Mouse (Mus musculus) liver (tissue): ENCODE measurements around the gene Hoxc10.

Experiments used
- DNase-seq: peaks from one replicate; pipeline ENCODE4 v3.0.0-alpha.2; 2020; ENCODE audit warnings: mixed read lengths

Hoxc10 gene

GRCm38 (mm10) chr15:102969296-102969695 lies 2.7 kb downstream of the Hoxc10 start:
- DNase-seq, result no peak

GRCm38 (mm10) chr15:102970740-102971139 lies 4.1 kb downstream of the Hoxc10 start:
- DNase-seq, result no peak

GRCm38 (mm10) chr15:102972254-102972653 lies 5.7 kb downstream of the Hoxc10 start:
- no peak for DNase-seq

- no peak for DNase-seq
These were observed 6.2 kb downstream of the Hoxc10 start for GRCm38 (mm10) chr15:102972753-102973152.

- DNase-seq, result no peak
These were observed 8.4 kb downstream of the Hoxc10 start for GRCm38 (mm10) chr15:102975034-102975433.

GRCm38 (mm10) chr15:102975688-102976111 lies 9.1 kb downstream of the Hoxc10 start:
- DNase-seq, result no peak

GRCm38 (mm10) chr15:102976171-102976570 lies 9.6 kb downstream of the Hoxc10 start, which contains the start of gene Hoxc9:
TSS of gene Hoxc9 (plus strand) at chr15:102976439.
- DNase-seq, result no peak

- no peak for DNase-seq
These were observed 10.2 kb downstream of the Hoxc10 start for GRCm38 (mm10) chr15:102976631-102977422.

- no peak for DNase-seq
These were observed 10.9 kb downstream of the Hoxc10 start for GRCm38 (mm10) chr15:102977423-102977974.

GRCm38 (mm10) chr15:102978615-102979515 lies 12.3 kb downstream of the Hoxc10 start:
- no peak for DNase-seq

GRCm38 (mm10) chr15:102979936-102980335 lies 13.3 kb downstream of the Hoxc10 start:
- DNase-seq, result no peak

- no peak for DNase-seq
These were observed 13.8 kb downstream of the Hoxc10 start for GRCm38 (mm10) chr15:102980352-102980751.

- DNase-seq, result no peak
These were observed 14.3 kb downstream of the Hoxc10 start for GRCm38 (mm10) chr15:102980912-102981311.

GRCm38 (mm10) chr15:102981379-102982288 lies 15.0 kb downstream of the Hoxc10 start:
- no peak for DNase-seq

- DNase-seq, result no peak
These were observed 17.1 kb downstream of the Hoxc10 start for GRCm38 (mm10) chr15:102983716-102984115.

GRCm38 (mm10) chr15:102984521-102984920 lies 17.9 kb downstream of the Hoxc10 start:
- DNase-seq, result no peak

GRCm38 (mm10) chr15:102984925-102985324 lies 18.3 kb downstream of the Hoxc10 start:
- DNase-seq, result no peak

GRCm38 (mm10) chr15:102987124-102987833 lies 20.7 kb downstream of the Hoxc10 start:
- peak; percentile 84 for DNase-seq

- no peak for DNase-seq
These were observed 21.5 kb downstream of the Hoxc10 start for GRCm38 (mm10) chr15:102988078-102988477.

- DNase-seq, result no peak
These were observed 24.1 kb downstream of the Hoxc10 start, which contains the start of gene Hoxc8 for GRCm38 (mm10) chr15:102990461-102991397. TSS of gene Hoxc8 (plus strand) at chr15:102990607.
